Mouse (Mus musculus): ENCODE measurements around the gene Msh3.

Gene Msh3

DNA sequence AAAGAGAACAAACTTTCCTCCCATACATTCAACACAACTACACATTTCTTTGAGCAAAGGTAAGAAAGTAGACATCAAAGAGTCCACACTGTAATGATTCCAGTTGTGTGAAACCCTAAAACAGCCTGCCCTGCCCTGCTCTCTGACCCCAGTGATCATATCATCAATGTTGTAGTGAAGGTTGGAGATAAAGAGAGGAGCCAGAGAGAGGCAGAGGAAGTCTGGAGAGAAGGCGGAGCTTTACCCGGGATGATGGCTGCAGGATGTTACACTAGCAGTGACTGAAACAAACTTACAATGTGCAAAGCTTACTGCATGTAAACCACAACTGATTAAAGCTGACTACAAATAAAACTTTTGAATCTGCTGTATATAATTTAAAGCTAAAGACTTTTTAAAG, 26.8 kb downstream of the Msh3 start:
- no peak for DNase-seq

DNA sequence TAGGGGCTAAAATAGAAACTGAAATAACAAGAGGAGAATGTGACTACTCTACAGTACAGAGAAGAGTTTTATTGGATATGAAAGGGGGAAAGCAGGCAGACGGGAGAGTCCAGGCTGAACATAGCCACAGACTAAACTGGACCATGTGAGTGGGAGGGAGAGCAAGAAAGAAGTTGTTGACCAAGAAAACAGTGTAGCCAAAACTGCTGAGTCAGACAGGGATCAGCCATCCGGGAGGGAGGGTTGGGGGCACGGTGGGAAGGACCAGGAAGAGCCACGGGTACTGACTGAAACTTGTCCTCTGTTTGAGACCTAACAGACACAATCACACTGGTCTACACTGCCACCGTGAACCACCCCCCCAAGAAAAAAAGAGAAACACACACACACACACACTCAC, 28.8 kb downstream of the Msh3 start:
- no peak for DNase-seq

DNA sequence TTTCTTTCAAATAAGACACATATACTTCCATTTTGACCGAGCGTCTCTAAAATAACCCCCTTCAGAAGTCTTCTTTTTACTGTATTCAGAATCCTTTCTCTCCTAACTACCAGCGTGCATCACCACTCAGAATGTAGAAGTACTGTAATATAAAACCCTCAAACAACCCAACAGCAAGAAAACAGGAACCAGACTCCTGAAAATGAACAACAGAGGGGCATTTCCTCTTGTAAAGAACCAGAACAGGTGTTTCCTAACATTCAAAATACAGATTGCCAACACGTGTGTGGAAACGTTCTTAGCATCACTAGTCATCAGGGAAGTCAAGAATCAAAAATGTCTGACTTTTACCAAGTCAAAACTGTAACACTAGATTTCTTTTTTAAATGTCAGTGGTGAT, 34.0 kb downstream of the Msh3 start:
- DNase-seq = no peak

DNA sequence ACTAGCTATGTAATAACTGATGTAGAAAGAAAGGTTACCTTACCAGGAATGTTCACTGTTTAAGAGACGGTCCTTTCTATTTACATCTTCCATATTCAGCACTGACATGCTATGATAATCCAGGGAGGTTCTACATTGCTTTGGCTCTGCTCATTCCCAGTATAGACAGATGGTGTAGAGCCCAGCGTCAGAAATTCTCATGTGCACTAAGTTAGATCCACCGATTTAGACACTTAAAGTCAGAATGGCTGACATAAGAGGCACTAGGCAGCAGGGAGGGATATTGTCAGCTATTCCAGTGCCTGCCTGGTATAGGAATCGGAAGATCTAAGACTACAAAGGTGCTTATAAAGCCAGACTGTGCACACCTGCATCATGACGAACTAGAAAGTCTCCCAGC, 40.2 kb downstream of the Msh3 start:
- DNase-seq = no peak

DNA sequence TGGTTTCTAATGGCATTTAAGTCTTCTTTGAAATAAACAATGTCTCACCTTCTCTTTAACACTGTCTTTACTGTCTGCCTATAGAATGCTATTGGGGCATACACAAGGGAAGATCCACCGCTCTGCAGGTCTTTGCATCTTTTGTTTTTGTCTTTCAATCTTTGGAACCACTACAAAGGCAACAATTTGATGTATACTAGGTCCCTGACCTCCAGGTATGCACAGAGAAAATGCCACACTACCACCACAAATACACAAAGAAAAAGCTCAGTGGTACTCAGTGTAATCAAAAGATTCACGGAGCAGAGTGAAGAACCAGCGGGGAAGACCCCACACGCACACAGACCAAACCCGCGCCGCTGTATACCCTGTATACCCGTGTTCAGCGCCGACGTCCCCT, 49.1 kb downstream of the Msh3 start, which contains the start of gene Gm20379:
Gene Gm20379, plus strand, starts transcription at position 301 of the 400 bp plus-strand sequence.
- DNase-seq = no peak

DNA sequence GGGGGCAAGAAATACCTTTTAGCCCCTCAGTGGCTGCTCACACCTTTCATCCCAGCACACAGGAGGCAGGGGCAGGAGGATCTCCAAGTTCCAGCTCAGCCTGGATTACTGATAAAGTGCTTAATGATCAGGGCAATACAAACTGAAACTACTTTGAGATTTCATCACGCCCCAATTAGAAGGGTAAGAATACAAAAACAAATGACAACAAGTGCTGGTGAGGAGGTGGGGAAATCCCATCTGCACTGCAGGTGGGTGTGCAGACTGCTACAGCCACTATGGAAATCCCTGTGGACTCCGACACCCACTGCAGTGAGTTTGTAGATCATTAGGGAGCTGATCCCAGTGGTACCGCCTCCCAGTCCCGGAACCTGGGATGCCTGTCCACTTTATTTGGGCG, 50.5 kb downstream of the Msh3 start:
- DNase-seq = no peak

DNA sequence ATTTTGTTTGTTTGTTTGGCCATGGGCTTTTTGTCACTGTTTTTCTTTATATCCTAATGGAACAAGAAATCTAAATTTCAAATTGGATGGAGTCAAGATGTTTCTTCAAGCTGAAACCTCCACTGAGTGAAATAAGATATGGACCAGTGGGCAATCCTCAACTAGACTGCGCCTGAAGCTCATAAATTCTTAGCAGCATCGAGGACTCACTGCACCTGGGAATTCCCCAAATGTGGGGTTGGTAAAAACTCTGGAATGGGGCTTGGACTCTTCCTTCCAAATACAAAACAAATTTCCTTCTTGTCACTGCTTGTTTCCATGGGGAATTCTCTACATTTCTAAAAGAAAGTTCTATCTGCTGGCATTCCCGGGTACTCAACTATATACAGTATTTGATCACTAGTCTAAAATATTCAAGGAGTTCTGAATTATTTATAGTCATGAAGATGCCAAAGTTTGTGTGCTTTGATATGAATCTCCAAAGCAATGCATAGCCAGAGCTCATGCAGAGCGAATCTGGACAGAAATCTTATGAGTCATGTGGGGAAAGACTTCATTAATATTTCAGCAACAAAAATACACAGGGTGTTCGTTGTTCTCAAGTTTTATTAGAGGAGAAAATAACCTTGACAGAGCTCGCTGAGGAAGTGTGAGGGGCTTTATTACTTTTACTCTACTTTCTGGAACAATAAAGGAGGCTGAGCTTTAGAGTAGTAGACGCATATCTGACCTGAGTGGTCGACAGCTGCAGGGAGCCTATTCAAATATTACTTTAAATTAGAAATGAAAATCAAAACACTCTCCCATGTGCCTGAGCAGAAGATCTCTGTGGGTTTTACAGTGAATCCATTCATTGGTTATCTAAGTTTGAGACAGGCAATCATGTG, 51.5 kb downstream of the Msh3 start:
- DNase-seq = no peak

DNA sequence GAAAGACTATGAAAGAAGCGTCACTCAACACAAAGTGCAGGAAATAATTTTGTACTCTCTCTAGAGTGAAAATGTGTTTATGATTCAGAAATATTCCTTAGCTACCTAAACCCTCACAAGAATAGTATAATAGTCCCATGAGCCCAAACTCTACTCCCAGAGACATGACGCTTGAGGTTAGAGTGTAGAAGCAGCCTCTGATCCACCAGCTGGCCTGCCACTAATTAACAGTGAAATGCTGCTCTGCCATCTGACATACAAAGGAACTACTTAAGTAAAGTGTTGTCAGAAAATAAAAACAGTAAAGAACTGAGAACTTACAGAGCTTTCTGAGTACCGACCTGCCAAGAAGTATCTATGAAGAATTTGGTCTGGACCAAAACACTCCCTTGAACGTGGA, 52.3 kb downstream of the Msh3 start:
- DNase-seq = no peak

DNA sequence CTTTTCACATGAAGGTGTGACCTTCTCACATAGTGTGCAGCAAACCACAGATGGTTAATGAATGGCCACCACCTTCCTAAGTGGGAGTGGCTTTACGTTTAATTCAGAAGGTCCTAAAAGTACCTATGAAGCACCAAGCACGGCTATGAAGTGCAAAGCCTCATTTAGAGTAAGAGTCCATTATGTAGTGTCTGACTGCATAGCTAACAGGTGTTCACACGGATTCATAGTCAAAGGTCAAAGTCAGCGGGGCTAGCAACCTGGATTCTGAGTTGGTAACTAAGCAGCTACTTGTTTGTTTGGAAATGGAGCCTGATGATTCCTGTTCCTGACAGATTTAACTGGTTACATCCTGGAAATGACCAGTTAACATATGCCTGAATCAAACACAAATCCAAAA, 53.0 kb downstream of the Msh3 start:
- DNase-seq = no peak

DNA sequence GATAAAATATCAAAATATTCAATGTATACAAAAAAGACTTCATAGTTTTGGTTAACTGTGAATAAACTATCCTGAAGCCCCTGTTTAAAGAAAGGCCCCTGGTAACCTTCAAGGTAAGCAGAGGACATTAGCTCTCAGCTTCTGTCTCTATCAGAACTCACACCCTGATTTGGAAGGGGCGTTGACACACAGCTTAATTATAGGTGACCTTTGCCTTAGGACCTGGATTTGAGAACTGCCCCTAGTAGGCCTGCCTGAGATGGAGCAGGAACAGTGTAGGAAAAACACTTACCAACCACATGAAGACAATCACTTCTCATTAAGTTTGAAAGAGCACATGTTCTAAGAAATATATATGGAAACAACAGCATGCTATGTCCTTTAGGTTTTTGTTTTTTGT, 55.3 kb downstream of the Msh3 start:
- DNase-seq = no peak

DNA sequence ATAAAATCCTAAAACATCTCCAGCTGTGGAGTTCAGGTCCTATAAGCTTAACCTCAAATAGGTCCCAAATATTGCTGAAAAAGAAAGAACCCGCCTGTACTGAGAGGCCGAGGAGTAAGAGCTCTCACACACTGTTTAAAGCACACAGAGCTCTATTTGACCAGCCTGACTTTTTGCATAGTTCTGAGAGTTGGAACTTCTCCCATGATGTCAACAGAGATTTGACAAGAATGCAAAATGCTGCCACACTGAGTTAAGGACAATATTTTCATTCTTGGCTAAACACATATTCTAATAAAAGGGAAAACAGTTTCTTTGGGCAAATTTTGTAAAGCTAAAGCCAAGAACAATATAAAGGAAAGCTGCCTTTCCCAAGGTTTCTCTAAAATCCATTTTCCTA, 57.8 kb downstream of the Msh3 start:
- peak; percentile 16 for DNase-seq

DNA sequence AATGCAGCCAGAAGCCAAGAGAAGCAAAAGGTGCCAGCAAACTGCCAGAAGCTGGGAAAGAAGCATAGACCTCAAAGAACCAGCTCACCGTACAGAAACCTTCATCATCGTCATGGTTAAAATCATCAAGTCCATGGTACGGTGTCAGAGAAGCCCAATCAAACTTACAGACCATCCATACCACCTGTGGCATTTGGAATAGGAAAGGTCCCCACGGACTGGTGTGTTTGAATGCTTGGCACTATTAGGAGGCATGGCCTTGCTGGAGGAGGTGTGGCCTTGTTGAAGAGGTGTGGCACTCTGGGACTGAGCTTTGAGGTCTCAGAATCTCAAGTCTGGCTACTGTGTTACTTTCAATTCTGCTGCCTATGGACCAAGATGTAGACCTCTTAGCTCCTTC, 58.3 kb downstream of the Msh3 start:
- DNase-seq = no peak

DNA sequence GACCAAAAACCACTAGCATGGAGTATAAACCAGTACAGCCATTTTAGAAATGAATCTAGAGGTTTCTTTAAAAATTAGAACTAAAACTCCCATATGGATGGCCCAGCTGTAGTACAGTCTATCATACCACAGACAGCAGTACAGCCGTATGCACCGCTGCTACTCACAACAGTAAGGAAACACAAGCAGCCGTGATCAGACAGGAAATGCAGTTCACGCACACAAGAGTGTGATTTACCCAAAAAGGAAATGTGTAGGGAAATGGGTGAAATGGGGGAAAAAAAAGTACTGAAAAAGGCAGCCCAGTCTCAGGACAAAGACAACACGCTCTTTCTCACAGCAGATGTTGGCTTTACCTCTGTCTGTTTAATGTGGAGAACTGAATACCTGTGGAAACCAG, 60.9 kb downstream of the Msh3 start:
- DNase-seq = no peak

DNA sequence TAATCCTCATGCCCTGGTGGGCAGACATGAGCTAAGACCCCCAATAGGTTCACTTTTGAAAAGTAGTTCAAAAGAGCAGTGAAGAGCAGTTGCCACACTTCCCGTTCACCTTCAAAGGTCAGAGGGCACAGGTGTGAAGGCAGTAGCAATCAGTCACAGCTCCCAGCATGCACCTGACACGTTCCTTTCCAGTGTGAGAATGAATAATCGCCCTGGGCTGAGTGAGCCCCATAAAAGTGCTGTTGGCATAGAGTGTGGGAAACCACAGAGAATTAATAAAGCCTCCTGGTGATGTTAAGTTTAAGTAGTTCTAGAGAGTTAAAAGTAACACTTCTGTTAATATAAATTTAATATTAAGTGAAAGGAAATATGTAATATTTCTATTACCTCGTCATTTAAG, 63.2 kb downstream of the Msh3 start:
- no peak for DNase-seq

DNA sequence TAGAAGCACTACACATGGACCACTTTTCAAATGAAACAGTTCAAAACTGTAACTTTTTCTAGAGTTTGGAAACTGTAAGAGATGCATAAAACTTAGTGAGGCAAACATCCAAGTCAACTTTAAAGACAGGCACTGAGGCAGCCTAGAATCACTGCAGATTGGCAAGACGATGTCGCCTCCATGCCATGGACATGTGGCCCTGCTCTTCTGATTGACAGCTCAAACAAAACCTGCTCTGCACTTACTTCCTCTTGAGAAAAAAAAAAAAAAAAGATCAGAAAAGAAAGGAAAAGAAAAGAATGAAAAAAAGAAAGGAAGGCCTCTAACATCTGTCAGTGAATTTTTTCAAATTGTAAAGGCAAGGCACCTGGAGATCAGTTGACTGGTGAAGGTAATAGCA, 77.8 kb downstream of the Msh3 start:
- DNase-seq = no peak

DNA sequence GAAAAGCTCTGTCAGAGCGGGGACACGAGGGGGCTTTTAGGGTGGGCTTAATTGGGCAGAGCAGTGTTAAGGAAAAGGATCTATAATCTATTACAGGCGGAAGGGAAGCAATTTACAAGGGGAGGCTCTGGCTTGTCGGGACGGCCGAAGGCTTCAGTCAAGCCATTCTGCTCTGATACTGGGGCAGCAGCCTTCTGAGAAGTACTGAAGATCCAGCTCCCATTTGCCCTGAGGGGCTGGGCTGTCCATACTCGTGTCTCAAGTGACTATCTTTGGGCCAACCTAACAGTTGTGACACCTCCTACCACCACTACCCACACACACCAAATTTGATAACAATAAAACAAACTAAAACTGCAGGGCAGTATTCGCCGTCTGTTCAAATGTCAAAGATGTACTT, 79.5 kb downstream of the Msh3 start:
- no peak for DNase-seq

DNA sequence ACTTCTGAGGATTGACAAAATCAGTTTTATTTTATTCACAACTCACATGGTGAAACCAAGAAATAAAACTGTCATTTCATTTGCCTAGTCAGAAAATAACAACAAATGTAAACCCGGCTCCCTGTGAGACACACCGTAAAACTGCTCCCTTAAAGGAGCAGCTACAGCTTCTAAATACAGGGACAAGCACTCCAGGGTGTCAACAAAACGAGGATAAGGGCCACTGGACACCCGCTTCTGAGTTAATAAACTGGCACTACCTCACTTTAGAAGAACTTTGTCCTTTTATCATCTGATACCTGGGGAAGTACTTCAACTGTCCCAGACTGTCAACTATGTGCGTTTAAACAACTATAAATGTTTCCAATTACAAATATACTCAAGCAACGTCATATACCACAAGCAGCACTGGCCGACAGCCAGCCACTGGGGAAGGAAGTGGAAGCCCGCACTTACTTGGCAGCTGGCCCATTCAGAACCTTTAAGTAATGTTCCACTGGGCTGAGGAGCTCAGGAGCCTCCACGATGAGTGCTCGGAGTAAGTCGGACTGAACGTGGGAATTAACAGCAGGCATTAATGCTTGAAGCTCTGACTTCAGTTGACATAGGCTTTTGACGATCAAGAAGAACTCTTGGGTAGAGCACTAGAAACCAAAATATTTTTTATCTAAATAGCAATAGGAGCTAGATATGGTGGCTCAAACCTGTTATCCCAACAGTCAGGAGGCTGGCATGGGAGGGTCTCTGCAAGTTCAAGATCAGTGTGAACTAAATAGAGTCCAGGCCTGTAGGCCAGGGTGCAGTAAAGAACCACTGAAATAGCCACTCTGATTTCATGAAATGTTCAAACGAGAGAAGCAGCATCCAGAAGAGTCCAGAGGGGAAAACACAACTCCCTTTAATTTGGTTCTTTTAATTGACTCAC, 80.3 kb downstream of the Msh3 start:
- DNase-seq = peak; percentile 92

DNA sequence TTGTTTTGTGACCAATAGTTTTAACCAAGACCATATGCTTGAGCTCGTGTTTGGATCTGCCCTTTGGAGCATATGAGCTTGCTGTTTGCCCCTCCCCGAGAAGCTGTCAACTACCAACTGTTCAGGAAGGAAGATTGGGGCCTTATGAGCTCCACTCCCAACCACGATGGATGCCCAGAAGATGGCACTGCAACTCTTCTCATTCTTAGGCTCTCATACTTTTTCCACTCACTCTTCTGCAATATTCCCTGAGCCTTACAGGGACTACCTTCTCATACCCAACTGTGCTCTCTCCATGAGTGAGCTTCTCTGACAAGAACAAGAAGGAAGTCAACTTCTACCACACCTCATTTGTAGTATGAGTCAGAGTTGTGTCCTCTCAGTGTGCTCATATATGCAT, 87.7 kb downstream of the Msh3 start:
- peak; percentile 6 for DNase-seq

DNA sequence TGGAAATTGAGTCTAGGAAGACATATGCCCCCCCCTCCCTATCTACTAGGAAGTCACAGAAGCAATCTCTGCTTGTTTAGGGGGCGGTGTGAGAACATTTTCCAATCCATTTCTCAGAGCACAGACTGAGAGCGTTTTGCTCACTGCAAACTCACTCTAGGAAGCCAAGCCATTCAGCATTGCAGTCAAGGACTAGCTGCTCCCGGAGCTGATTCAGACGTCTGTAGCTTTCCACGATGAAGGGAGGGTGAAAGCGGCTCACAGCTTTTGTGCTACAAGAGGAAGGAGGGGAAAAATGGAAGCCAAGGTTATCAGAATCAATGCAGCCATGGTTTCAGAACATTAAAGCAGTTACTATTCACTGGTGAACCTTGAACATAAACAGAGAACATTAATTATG, 91.2 kb downstream of the Msh3 start:
- no peak for DNase-seq

DNA sequence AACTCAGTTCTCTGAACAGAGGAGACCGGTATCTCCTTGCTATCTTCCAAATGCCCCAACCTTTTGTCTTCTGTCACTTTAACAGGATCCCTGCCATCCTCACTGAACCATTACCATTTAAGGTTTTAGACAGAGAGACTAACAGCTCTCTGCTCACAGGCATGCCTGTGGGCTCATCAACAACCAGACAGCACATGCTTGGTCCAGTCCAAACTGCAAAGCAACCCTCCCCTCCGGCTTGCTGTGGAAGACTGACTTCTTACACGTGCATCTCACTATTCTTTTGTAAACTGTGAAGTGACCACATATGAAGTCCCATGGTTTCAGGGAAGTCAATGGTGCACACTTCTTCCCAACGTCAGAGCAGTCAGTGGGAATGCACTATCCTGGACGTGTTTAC, 93.5 kb downstream of the Msh3 start:
- DNase-seq = no peak

DNA sequence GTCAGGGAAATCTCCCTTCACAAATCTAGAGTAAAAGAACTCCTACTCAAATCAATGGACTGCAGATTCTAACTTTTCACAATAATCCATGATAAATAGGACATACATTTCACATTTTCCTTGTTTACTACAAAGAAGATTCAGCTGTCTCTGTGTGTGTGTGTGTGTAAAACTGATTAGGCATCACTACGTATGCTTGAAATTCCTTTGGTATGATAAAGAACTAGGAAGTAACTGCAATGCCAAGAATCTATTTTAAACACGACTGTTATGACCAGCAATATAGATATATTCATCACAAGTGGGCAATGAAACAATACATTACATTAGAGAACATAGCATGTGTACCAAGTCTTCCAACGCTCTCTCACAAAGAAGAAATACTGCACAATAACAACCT, 99.3 kb downstream of the Msh3 start:
- no peak for DNase-seq

DNA sequence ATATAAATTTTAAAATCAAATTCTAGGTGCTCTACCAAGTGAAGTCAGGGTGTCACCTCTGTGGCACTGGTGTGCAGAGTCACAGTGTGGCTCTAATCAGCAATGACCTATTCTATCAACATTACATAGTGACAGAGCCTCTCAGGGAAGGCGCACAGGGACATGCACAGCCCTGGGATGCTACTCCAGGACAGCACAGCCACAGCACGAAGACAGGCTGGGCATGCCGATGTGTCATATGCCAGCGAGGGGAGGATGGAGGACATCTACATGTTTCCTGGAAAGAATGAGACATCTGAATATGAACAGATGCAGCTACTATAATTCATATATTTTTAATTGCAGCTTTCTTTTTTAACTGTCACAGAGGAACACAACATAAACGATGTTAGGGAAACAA, 101.0 kb downstream of the Msh3 start:
- DNase-seq = no peak

DNA sequence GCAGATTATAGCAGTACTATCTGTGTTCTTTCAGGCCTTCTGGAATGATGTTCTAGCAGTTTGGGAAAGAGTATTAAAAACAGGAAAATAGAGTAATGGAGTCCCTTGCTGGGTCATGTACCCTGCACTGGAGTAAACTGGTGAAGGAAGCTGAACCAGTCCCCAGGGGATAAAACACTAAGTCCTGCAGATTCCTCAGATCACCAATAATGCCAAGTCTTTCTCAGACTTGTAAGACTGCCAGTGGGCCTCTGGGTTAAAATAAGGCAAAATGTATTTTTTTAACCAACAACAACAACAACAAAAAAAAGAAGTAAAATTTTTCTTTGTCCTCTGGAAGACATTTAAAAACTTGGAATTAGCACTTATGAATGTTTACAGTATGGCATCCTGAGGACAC, 102.5 kb downstream of the Msh3 start:
- no peak for DNase-seq

DNA sequence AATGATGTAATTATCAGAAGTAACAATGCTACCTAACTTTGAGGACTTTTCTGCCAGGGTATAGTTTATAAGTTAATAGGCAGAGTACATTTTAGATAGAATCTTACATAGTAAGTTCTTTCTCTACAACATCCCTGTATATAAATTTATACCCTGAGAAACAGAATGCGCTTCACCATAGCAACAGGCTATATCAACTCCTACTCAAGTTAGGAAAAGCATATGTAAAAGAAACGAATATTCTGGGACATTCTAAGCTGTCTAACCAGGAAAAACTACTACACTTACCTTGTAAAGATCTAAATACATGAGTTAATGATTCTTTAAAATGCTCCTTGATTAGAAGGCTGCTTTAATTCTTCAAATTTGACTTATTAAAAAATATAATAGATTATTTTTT, 107.2 kb downstream of the Msh3 start:
- no peak for DNase-seq
